Mouse (Mus musculus) brain, embryonic 14.5 days (tissue): ENCODE data around the gene Gldn.

ENCODE experiments used
- CTCF ChIP-seq: fragments of 200-500 bp; IDR thresholded peaks from 2 replicates; pipeline ENCODE4 v1.5.1; 2012; ENCODE audit warnings: inconsistent platforms, mild to moderate bottlenecking, moderate library complexity, borderline replicate concordance; ENCODE audit not compliant: insufficient read depth, insufficient read length; ENCODE audit errors: extremely low read depth
- POLR2A ChIP-seq: fragments of 200-500 bp; IDR thresholded peaks from 2 replicates; pipeline ENCODE4 v1.6.1; 2012; ENCODE audit warnings: mild to moderate bottlenecking, inconsistent platforms, borderline replicate concordance; ENCODE audit not compliant: poor library complexity, insufficient read depth, insufficient read length, severe bottlenecking; ENCODE audit errors: extremely low read depth

DNA sequence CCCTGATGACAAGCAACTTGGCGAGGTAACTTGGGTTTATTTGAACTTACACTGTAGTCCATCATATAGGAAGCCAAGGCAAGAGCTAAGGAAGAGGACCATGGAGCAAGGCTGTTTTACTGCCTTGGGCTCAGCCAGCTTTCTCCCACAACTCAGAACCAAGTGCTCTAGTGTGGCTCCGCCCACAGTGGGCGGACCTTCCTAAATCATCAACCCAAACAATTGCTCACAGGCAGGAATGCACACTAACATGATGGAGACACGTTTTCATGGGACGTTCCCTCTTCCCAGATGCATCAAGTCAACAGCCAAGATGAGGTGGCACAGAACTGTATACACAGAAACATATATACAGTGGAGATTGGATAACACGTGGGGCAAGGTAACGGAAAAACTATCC, 55.7 kb downstream of the Gldn start:
- no peak for TF ChIP-seq CTCF
- no peak for TF ChIP-seq POLR2A
